Mouse (Mus musculus): ENCODE measurements around the gene Kat5. TPM values are rescaled to one million over a fixed set of nuclear protein-coding genes. Genes with fewer than 3 reads are reported as not detected.

Gene Kat5
- polyA plus RNA-seq (2017; shearing (Covaris generic)), result 51.5 TPM

GRCm38 (mm10) chr19:5609547-5610404, at the start of gene Kat5:
Gene Kat5, minus strand, starts transcription at chr19:5610237.

GRCm38 (mm10) chr19:5637069-5638047, 27.3 kb upstream of the Kat5 start, which contains the start of gene Rela:
Gene Rela, plus strand, starts transcription at chr19:5637483.

GRCm38 (mm10) chr19:5601752-5602541, 8.1 kb downstream of the Kat5 start, which contains the start of gene Rnaseh2c:
Gene Rnaseh2c, plus strand, starts transcription at chr19:5601873.

GRCm38 (mm10) chr19:5567534-5568469, 42.2 kb downstream of the Kat5 start, which contains the start of gene Ap5b1:
Gene Ap5b1, plus strand, starts transcription at chr19:5568025.

GRCm38 (mm10) chr19:5560457-5561041, 49.5 kb downstream of the Kat5 start, which contains the start of gene Ovol1:
Gene Ovol1, minus strand, starts transcription at chr19:5560646.

Other genes starting within 250 kb of the Kat5 start
- gene Eif1ad, start 243.5 kb downstream of the Kat5 start, polyA plus RNA-seq (2017; shearing (Covaris generic)), result 58.1 TPM
- gene Banf1, start 243.1 kb downstream of the Kat5 start, polyA plus RNA-seq (2017; shearing (Covaris generic)), result 305 TPM
- gene Sart1, start 221.5 kb downstream of the Kat5 start, polyA plus RNA-seq (2017; shearing (Covaris generic)), result 35.0 TPM
- gene Tsga10ip, start 207.7 kb downstream of the Kat5 start, polyA plus RNA-seq (2017; shearing (Covaris generic)), result 0.60 TPM
- gene Drap1, start 185.3 kb downstream of the Kat5 start, polyA plus RNA-seq (2017; shearing (Covaris generic)), result 75.7 TPM
- gene AI837181, start 185.1 kb downstream of the Kat5 start, polyA plus RNA-seq (2017; shearing (Covaris generic)), result 19.2 TPM
- gene Fosl1, start 162.7 kb downstream of the Kat5 start, polyA plus RNA-seq (2017; shearing (Covaris generic)), result not detected
- 5.3 TPM for gene Ccdc85b, start 152.3 kb downstream of the Kat5 start, polyA plus RNA-seq (2017; shearing (Covaris generic))
- gene Fibp, start 149.6 kb downstream of the Kat5 start, polyA plus RNA-seq (2017; shearing (Covaris generic)), result 148 TPM
- gene Ctsw, start 141.7 kb downstream of the Kat5 start, polyA plus RNA-seq (2017; shearing (Covaris generic)), result 81.4 TPM
- gene Efemp2, start 136.3 kb downstream of the Kat5 start, polyA plus RNA-seq (2017; shearing (Covaris generic)), result 2.5 TPM
- 81.3 TPM for gene Mus81, start 121.8 kb downstream of the Kat5 start, polyA plus RNA-seq (2017; shearing (Covaris generic))
- 4,076 TPM for gene Cfl1, start 119.8 kb downstream of the Kat5 start, polyA plus RNA-seq (2017; shearing (Covaris generic))
- gene 1700020D05Rik, start 106.5 kb downstream of the Kat5 start, polyA plus RNA-seq (2017; shearing (Covaris generic)), result 0.45 TPM
- 20.1 TPM for gene Snx32, start 99.7 kb downstream of the Kat5 start, polyA plus RNA-seq (2017; shearing (Covaris generic))
- gene Ovol1, start 49.6 kb downstream of the Kat5 start, polyA plus RNA-seq (2017; shearing (Covaris generic)), result not detected
- gene Ap5b1, start 42.2 kb downstream of the Kat5 start, polyA plus RNA-seq (2017; shearing (Covaris generic)), result 21.4 TPM
- gene Rnaseh2c, start 8.4 kb downstream of the Kat5 start, polyA plus RNA-seq (2017; shearing (Covaris generic)), result 145 TPM
- 151 TPM for gene Rela, start 27.2 kb upstream of the Kat5 start, polyA plus RNA-seq (2017; shearing (Covaris generic))
- 75.3 TPM for gene Sipa1, start 53.5 kb upstream of the Kat5 start, polyA plus RNA-seq (2017; shearing (Covaris generic))
- gene Map3k11, start 78.5 kb upstream of the Kat5 start, polyA plus RNA-seq (2017; shearing (Covaris generic)), result 26.1 TPM
- 64.4 TPM for gene Pcnx3, start 78.7 kb upstream of the Kat5 start, polyA plus RNA-seq (2017; shearing (Covaris generic))
- 3.6 TPM for gene Kcnk7, start 94.1 kb upstream of the Kat5 start, polyA plus RNA-seq (2017; shearing (Covaris generic))
- 74.6 TPM for gene Ehbp1l1, start 116.1 kb upstream of the Kat5 start, polyA plus RNA-seq (2017; shearing (Covaris generic))
- gene Fam89b, start 119.4 kb upstream of the Kat5 start, polyA plus RNA-seq (2017; shearing (Covaris generic)), result 52.3 TPM
- gene Ltbp3, start 130.7 kb upstream of the Kat5 start, polyA plus RNA-seq (2017; shearing (Covaris generic)), result not detected
- gene Scyl1, start 161.2 kb upstream of the Kat5 start, polyA plus RNA-seq (2017; shearing (Covaris generic)), result 63.5 TPM

Data from activated CD4-positive, CD25-positive, alpha-beta regulatory T cell, adult 9 weeks (primary cell).